Comparison of ENCODE assay signal across 24 mouse cellular contexts in the genomic region with DNA sequence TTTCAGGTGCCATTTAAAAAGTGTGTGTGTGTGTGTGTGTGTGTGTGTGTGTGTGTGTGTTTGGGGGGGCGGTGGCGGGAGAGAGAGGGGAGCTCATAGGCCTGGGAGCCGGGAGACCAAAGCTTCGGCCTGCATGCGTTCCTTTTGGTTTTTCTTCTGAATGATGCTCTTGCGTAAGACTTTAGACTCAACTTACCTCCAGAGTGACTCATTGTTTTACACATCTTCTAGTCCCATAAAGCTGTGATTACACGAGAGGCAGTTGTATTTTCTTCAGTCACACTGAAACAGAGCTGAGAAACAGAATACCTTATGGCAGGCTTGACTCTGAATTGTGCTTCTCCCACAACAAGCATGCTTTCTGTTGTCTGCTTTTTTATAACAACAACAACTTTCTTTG. TPM values are rescaled to one million over a fixed set of nuclear protein-coding genes. Genes with fewer than 3 reads are reported as not detected.
A peak's percentile ranks its signal among the peaks of the same experiment; 100 is the strongest.
DNase-seq lines count a peak whose midpoint lies in the region; ATAC-seq and TF ChIP-seq lines count a peak whose summit lies in the region.
"Had no signal": no experiment of that assay in that cellular context is flagged by ENCODE, and none has a peak within 500 bp of the region (broad histone marks: within the 10 kb centered on the region; RNA-seq: fewer than 3 reads in every experiment).

No protein-coding gene starts in this region.

- H3K4me1 ChIP-seq in lung, postnatal 0 days (ENCODE audit: insufficient read depth, low read depth, low read length): no peaks in the 10 kb centered on the region; the same call in 1 of the 2 replicates
- peaks cover 21 to 82% of the 10 kb centered on the region in 2 experiments for H3K4me1 ChIP-seq in CH12.LX (ENCODE audit: control insufficient read depth in 1 of 2, insufficient read depth in 2 of 2)
- H3K4me1 ChIP-seq in intestine, embryonic 16.5 days (ENCODE audit: control insufficient read depth, insufficient read depth, low read length): peaks cover 40% of the 10 kb centered on the region

- intact Hi-C loops in left cerebral cortex, postnatal 4 days (cut with DNase I): no loop called here

- TF ChIP-seq CTCF in lung, postnatal 0 days (IDR thresholded peaks at IDR 0.05): no peak
- TF ChIP-seq CTCF in CH12.LX (conservative IDR thresholded peaks at IDR 0.05 in 1 of 2, IDR thresholded peaks at IDR 0.05 in 1 of 2; ENCODE audit: low read depth in 2 of 2, low read length in 2 of 2): no peak

- DNase-seq in lung, postnatal 0 days (ENCODE audit: low spot score): peak; percentile 6
- DNase-seq in lung, postnatal 36 days: no peak
- DNase-seq in CH12.LX (ENCODE audit: extremely low read depth): no peak
- DNase-seq in retina, postnatal 1 day: no peak
- no peak for DNase-seq in left cerebral cortex, postnatal 4 days
- no peak for DNase-seq in urinary bladder, postnatal 4 days (ENCODE audit: low spot score in 2 of 2)
- DNase-seq: adrenal gland, adult 2 months; cerebellum, adult 9-10 months; heart, adult 2 months; heart, postnatal 14 days; kidney, postnatal 14 days; liver, embryonic 13.5 days; lung, postnatal 10 days; spleen, adult 18-20 months had no signal

- no peak for ATAC-seq in lung, postnatal 0 days
- peak; percentile 21; the same call in 1 of the 2 replicates for ATAC-seq in intestine, embryonic 16.5 days

- H3K79me2 ChIP-seq in CH12.LX (replicated peaks; ENCODE audit: control insufficient read depth, extremely low read depth, insufficient read depth, poor library complexity, severe bottlenecking): peaks cover 98% of the 10 kb centered on the region

- dilution Hi-C loops in CH12.LX (cut with MboI; ENCODE audit: extremely low pct_ligation_motif_present, extremely low pct_unique_long_range_greater_than_20kb, low sequenced_read_pairs): no loop called here

- no peak for TF ChIP-seq EP300 in lung, postnatal 0 days (IDR thresholded peaks at IDR 0.05)
- no peak for TF ChIP-seq EP300 in CH12.LX (IDR thresholded peaks at IDR 0.05; ENCODE audit: low read length)

- H3K9me3 ChIP-seq in lung, postnatal 0 days (ENCODE audit: low read length): no peaks in the 10 kb centered on the region
- no peaks in the 10 kb centered on the region for H3K9me3 ChIP-seq in CH12.LX (replicated peaks; ENCODE audit: low read length)
- H3K9me3 ChIP-seq in intestine, embryonic 16.5 days (ENCODE audit: control insufficient read depth, low read length): no peaks in the 10 kb centered on the region
- H3K9me3 ChIP-seq: embryonic facial prominence, embryonic 15.5 days; forebrain, embryonic 12.5 days; liver, embryonic 13.5 days had no signal

- in situ Hi-C loops in CH12.LX (cut with MboI; ENCODE audit: low pct_ligation_motif_present, low pct_unique_long_range_greater_than_20kb, low sequenced_read_pairs): no loop called here

- H3K9ac ChIP-seq in lung, postnatal 0 days (replicated peaks; ENCODE audit: low read depth): no peak overlapping the region
- peak overlapping the region; percentile 67 for H3K9ac ChIP-seq in CH12.LX (ENCODE audit: insufficient read depth, low read depth)
- no peak overlapping the region for H3K9ac ChIP-seq in intestine, embryonic 16.5 days (ENCODE audit: low read depth, low read length)
- H3K9ac ChIP-seq: embryonic facial prominence, embryonic 15.5 days; forebrain, embryonic 12.5 days; liver, embryonic 13.5 days had no signal

- no peak overlapping the region for H3K4me2 ChIP-seq in lung, postnatal 0 days (replicated peaks; ENCODE audit: low read depth, low read length)
- H3K4me2 ChIP-seq in CH12.LX (ENCODE audit: insufficient read depth, low read depth, poor library complexity, severe bottlenecking): peak overlapping the region; percentile 68
- H3K4me2 ChIP-seq in intestine, embryonic 16.5 days (ENCODE audit: low read depth, low read length): no peak overlapping the region
- H3K4me2 ChIP-seq: embryonic facial prominence, embryonic 15.5 days; forebrain, embryonic 12.5 days; liver, embryonic 13.5 days; midbrain, embryonic 11.5 days had no signal

- WGBS in lung, postnatal 0 days: 79% methylated on average over 7 of the region's 7 CpGs
- WGBS in intestine, embryonic 16.5 days: 75% methylated on average over 7 of the region's 7 CpGs

- no peak overlapping the region for H3K27ac ChIP-seq in lung, postnatal 0 days (ENCODE audit: low read length)
- peak overlapping the region; percentile 71 for H3K27ac ChIP-seq in CH12.LX (ENCODE audit: insufficient read depth, low read depth)
- no peak overlapping the region for H3K27ac ChIP-seq in intestine, embryonic 16.5 days (ENCODE audit: low read length)
- H3K27ac ChIP-seq: embryonic facial prominence, embryonic 15.5 days; forebrain, embryonic 12.5 days; liver, embryonic 13.5 days had no signal

- H3K4me3 ChIP-seq in lung, postnatal 0 days (ENCODE audit: low read depth, low read length): no peak overlapping the region
- no peak overlapping the region for H3K4me3 ChIP-seq in CH12.LX (replicated peaks in 1 of 3; ENCODE audit: low read depth in 2 of 3, low read length in 2 of 3, poor library complexity in 1 of 3)
- no peak overlapping the region for H3K4me3 ChIP-seq in intestine, embryonic 16.5 days (ENCODE audit: low read length)
- H3K4me3 ChIP-seq: embryonic facial prominence, embryonic 15.5 days; forebrain, embryonic 12.5 days; heart, adult 2 months; liver, embryonic 13.5 days had no signal

- TF ChIP-seq RAD21 in CH12.LX (IDR thresholded peaks at IDR 0.05; ENCODE audit: low read depth, low read length): no peak

- H3K27me3 ChIP-seq in lung, postnatal 0 days (replicated peaks; ENCODE audit: insufficient read depth, low read length): no peaks in the 10 kb centered on the region
- H3K27me3 ChIP-seq in CH12.LX (replicated peaks): no peaks in the 10 kb centered on the region
- H3K27me3 ChIP-seq in intestine, embryonic 16.5 days (replicated peaks; ENCODE audit: control insufficient read depth, insufficient read depth, low read length): no peaks in the 10 kb centered on the region
- H3K27me3 ChIP-seq: embryonic facial prominence, embryonic 15.5 days; forebrain, embryonic 12.5 days; liver, embryonic 13.5 days had no signal

- TF ChIP-seq POLR2A in CH12.LX (IDR thresholded peaks at IDR 0.05; ENCODE audit: low read depth, low read length): no peak

- 0 out of 2 replicates have a peak, but pooled peaks cover 4% of the 10 kb centered on the region for H3K36me3 ChIP-seq in lung, postnatal 0 days (ENCODE audit: insufficient read depth, low read length)
- peaks cover 17 to 83% of the 10 kb centered on the region in 2 experiments for H3K36me3 ChIP-seq in CH12.LX (replicated peaks in 1 of 2; ENCODE audit: control insufficient read depth in 1 of 2, insufficient read depth in 1 of 2, low read length in 1 of 2)
- H3K36me3 ChIP-seq in intestine, embryonic 16.5 days (ENCODE audit: control insufficient read depth, insufficient read depth, low read length): no peaks in the 10 kb centered on the region; the same call in 1 of the 2 replicates

TF ChIP-seq in CH12.LX, 34 proteins besides CTCF, POLR2A, EP300 and RAD21 (continues in another document):
- TF ChIP-seq PAX5 (IDR thresholded peaks at IDR 0.05; ENCODE audit: low read length) (no peak), TCF12 (IDR thresholded peaks at IDR 0.05; ENCODE audit: low read depth, low read length) (no peak), ETS1 (conservative IDR thresholded peaks at IDR 0.05; ENCODE audit: low read depth, low read length) (0 out of 2 replicates have a peak, but pooled peaks have one; percentile 0), MXI1 (IDR thresholded peaks at IDR 0.05; ENCODE audit: low read depth, low read length) (no peak), MAFK (IDR thresholded peaks at IDR 0.05; ENCODE audit: insufficient replicate concordance, low read length) (no peak), ZNF384 (IDR thresholded peaks at IDR 0.05; ENCODE audit: low read depth, low read length) (no peak), SMC3 (IDR thresholded peaks at IDR 0.05; ENCODE audit: low read depth, low read length) (no peak), IRF4 (IDR thresholded peaks at IDR 0.05; ENCODE audit: low read depth, low read length) (peak; percentile 41), JUN (IDR thresholded peaks at IDR 0.05; ENCODE audit: insufficient read depth, low read depth, low read length) (no peak), POLR2AphosphoS2 (IDR thresholded peaks at IDR 0.05; ENCODE audit: low read depth, low read length) (no peak), USF1 (IDR thresholded peaks at IDR 0.05; ENCODE audit: low read depth, low read length) (no peak), SIN3A (IDR thresholded peaks at IDR 0.05; ENCODE audit: low read length) (no peak), MYC (IDR thresholded peaks at IDR 0.05; ENCODE audit: low read depth, low read length) (no peak), ZKSCAN1 (IDR thresholded peaks at IDR 0.05; ENCODE audit: borderline replicate concordance, low read depth, low read length) (no peak)

RNA-seq across cellular contexts. Expression of a gene that starts 12.0 kb away (rescaled TPM):
- polyA plus RNA-seq in lung, postnatal 0 days (2015; fragmentation: Nextera tagmentation; extraction: Ambion mirVana): 56.6 and 63.1 TPM in 2 replicates
- total RNA-seq in CH12.LX (2012; rRNA removed) (288 and 377 TPM in 2 replicates), CH12.LX (2014; rRNA removed) (80.1 and 83.7 TPM in 2 replicates)
- 197 and 210 TPM in 2 replicates for polyA plus RNA-seq in CH12.LX (2012; ENCODE audit: insufficient read length, low read depth)
- polyA plus RNA-seq in intestine, embryonic 16.5 days (2015; fragmentation: Nextera tagmentation; extraction: Ambion mirVana): 125 and 127 TPM in 2 replicates
- 100 to 1,000 TPM; 114 TPM for total RNA-seq in left cerebral cortex, postnatal 4 days (2021)

RNA-seq across cellular contexts. Expression of a gene that starts 37.8 kb away (rescaled TPM):
- polyA plus RNA-seq in lung, postnatal 0 days (2015; fragmentation: Nextera tagmentation; extraction: Ambion mirVana): not detected in 2 replicates
- total RNA-seq in CH12.LX (2012; rRNA removed) (not detected in 2 replicates), CH12.LX (2014; rRNA removed) (not detected in 2 replicates)
- polyA plus RNA-seq in CH12.LX (2012; ENCODE audit: insufficient read length, low read depth): not detected in 2 replicates
- polyA plus RNA-seq in intestine, embryonic 16.5 days (2015; fragmentation: Nextera tagmentation; extraction: Ambion mirVana): 1.8 and 2.6 TPM in 2 replicates
- total RNA-seq in left cerebral cortex, postnatal 4 days (2021): not detected
- total RNA-seq: adrenal gland, adult 2 months; ES-E14; heart, adult 2 months; heart, postnatal 14 days; layer of hippocampus, postnatal 10 days; left cerebral cortex, postnatal 36 days; neutrophil, adult 5-6 weeks had no signal
- polyA plus RNA-seq: adrenal gland, adult 2 months; embryonic facial prominence, embryonic 15.5 days; forebrain, embryonic 12.5 days; heart, adult 2 months; liver, embryonic 13.5 days; midbrain, embryonic 11.5 days; urinary bladder, adult 2 months had no signal

RNA-seq across cellular contexts. Expression of a gene that starts 58.7 kb away (rescaled TPM):
- 7.6 and 7.8 TPM in 2 replicates for polyA plus RNA-seq in lung, postnatal 0 days (2015; fragmentation: Nextera tagmentation; extraction: Ambion mirVana)
- total RNA-seq in CH12.LX (2012; rRNA removed) (7.4 and 7.8 TPM in 2 replicates), CH12.LX (2014; rRNA removed) (3.0 and 4.4 TPM in 2 replicates)
- 7.2 and 10.8 TPM in 2 replicates for polyA plus RNA-seq in CH12.LX (2012; ENCODE audit: insufficient read length, low read depth)
- 8.4 and 8.6 TPM in 2 replicates for polyA plus RNA-seq in intestine, embryonic 16.5 days (2015; fragmentation: Nextera tagmentation; extraction: Ambion mirVana)
- 10 to 100 TPM; 13.4 to 13.6 TPM for total RNA-seq in left cerebral cortex, postnatal 4 days (2021)

RNA-seq across cellular contexts. Expression of a gene that starts 59.3 kb away (rescaled TPM):
- not detected in 2 replicates for polyA plus RNA-seq in lung, postnatal 0 days (2015; fragmentation: Nextera tagmentation; extraction: Ambion mirVana)
- total RNA-seq in CH12.LX (2012; rRNA removed): not detected in 2 replicates
- not detected in 2 replicates for total RNA-seq in CH12.LX (2014; rRNA removed)
- polyA plus RNA-seq in CH12.LX (2012; ENCODE audit: insufficient read length, low read depth): not detected in 2 replicates
- polyA plus RNA-seq in intestine, embryonic 16.5 days (2015; fragmentation: Nextera tagmentation; extraction: Ambion mirVana): 0.07 TPM in 1 of 2 replicates, not detected in the other
- under 1 TPM in 1 of 2 experiments, not detected in 1; 0.36 TPM for total RNA-seq in left cerebral cortex, postnatal 4 days (2021)
- total RNA-seq: adrenal gland, adult 2 months; ES-E14; heart, adult 2 months; layer of hippocampus, postnatal 10 days; left cerebral cortex, postnatal 36 days had no signal
- polyA plus RNA-seq: adrenal gland, adult 2 months; embryonic facial prominence, embryonic 15.5 days; forebrain, embryonic 12.5 days; heart, adult 2 months; intestine, embryonic 14.5 days; midbrain, embryonic 11.5 days; urinary bladder, adult 2 months had no signal
